Mouse (Mus musculus): ENCODE measurements at regions not wholly inside any gene's neighbourhood (a gene's known extent, or its start where the extent isn't known, plus 50 kb on each side); places are given as distances from the start of the nearest gene placed in this dataset.

GRCm38 (mm10) chr2:169158005-169158673 lies 202.8 kb upstream of the Zfp64 start:
- intact Hi-C loops (cut with DNase I): no loop called here
- no peaks in the 10 kb centered on the region for H3K79me2 ChIP-seq (replicated peaks; ENCODE audit: control insufficient read depth, insufficient read depth, low read length)
- H3K27ac ChIP-seq: no peak overlapping the region
- no peak overlapping the region for H3K9ac ChIP-seq (ENCODE audit: low read depth, low read length)
- H3K4me3 ChIP-seq: no peak overlapping the region
- no peak for TF ChIP-seq POLR2A (IDR thresholded peaks at IDR 0.05; ENCODE audit: insufficient read depth, low read depth, low read length)
- TF ChIP-seq EP300 (IDR thresholded peaks at IDR 0.05; ENCODE audit: insufficient read depth, low read depth, low read length): no peak
- no peak for TF ChIP-seq CTCF (IDR thresholded peaks at IDR 0.05)
- WGBS: 43% methylated on average over 17 of the region's 17 CpGs
- no peaks in the 10 kb centered on the region; the same call in 1 of the 2 replicates for H3K4me1 ChIP-seq (ENCODE audit: control insufficient read depth, insufficient read depth, low read length)
- no peak for DNase-seq
- H3K36me3 ChIP-seq (ENCODE audit: control insufficient read depth, insufficient read depth, low read length): no peaks in the 10 kb centered on the region
- H3K27me3 ChIP-seq (ENCODE audit: control insufficient read depth, insufficient read depth, low read length): no peaks in the 10 kb centered on the region

DNA sequence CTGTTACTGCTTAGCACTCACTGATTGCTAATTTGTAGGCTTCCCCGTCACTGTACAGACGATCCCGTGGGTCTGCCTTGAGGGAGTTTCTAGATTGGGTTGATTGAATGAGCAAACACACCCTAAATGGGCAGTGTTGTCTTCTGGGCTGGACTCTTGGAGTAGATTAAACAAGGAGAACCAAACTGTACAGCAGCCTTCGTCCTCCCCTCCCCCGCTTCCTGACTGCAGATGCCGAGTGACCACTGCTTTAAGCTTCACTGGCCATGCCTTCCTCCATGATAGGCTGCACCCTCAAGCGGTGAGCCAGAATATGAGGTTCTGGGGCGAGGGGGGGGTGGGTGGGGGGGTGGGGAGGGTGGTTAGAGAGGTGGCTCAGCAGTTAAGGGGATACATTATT lies 201.5 kb upstream of the Zfp64 start:
- H3K4me3 ChIP-seq: no peak overlapping the region
- TF ChIP-seq CTCF (IDR thresholded peaks at IDR 0.05) (no peak), EP300 (IDR thresholded peaks at IDR 0.05; ENCODE audit: insufficient read depth, low read depth, low read length) (no peak), POLR2A (IDR thresholded peaks at IDR 0.05; ENCODE audit: insufficient read depth, low read depth, low read length) (no peak)
- DNase-seq: no peak
- H3K27me3 ChIP-seq (ENCODE audit: control insufficient read depth, insufficient read depth, low read length): no peaks in the 10 kb centered on the region
- intact Hi-C loops (cut with DNase I): no loop called here
- no peak overlapping the region for H3K27ac ChIP-seq
- WGBS: 46% methylated on average over 8 of the region's 8 CpGs
- no peaks in the 10 kb centered on the region for H3K79me2 ChIP-seq (replicated peaks; ENCODE audit: control insufficient read depth, insufficient read depth, low read length)
- H3K36me3 ChIP-seq (ENCODE audit: control insufficient read depth, insufficient read depth, low read length): no peaks in the 10 kb centered on the region
- no peaks in the 10 kb centered on the region; the same call in 1 of the 2 replicates for H3K4me1 ChIP-seq (ENCODE audit: control insufficient read depth, insufficient read depth, low read length)
- no peak overlapping the region for H3K9ac ChIP-seq (ENCODE audit: low read depth, low read length)

- Histone ChIP-seq H3K27ac (no peak overlapping the region), H3K36me3 (ENCODE audit: control insufficient read depth, insufficient read depth, low read length) (no peaks in the 10 kb centered on the region), H3K79me2 (replicated peaks; ENCODE audit: control insufficient read depth, insufficient read depth, low read length) (no peaks in the 10 kb centered on the region), H3K9ac (ENCODE audit: low read depth, low read length) (no peak overlapping the region), H3K4me1 (ENCODE audit: control insufficient read depth, insufficient read depth, low read length) (no peaks in the 10 kb centered on the region; the same call in 1 of the 2 replicates), H3K27me3 (ENCODE audit: control insufficient read depth, insufficient read depth, low read length) (no peaks in the 10 kb centered on the region), H3K4me3 (no peak overlapping the region)
- TF ChIP-seq CTCF (IDR thresholded peaks at IDR 0.05) (no peak), POLR2A (IDR thresholded peaks at IDR 0.05; ENCODE audit: insufficient read depth, low read depth, low read length) (no peak), EP300 (IDR thresholded peaks at IDR 0.05; ENCODE audit: insufficient read depth, low read depth, low read length) (no peak)
- no peak for DNase-seq
- WGBS: 78% methylated on average over 12 of the region's 12 CpGs
- intact Hi-C loops (cut with DNase I): no loop called here
Measured at GRCm38 (mm10) chr2:169154881-169155280, 199.5 kb upstream of the Zfp64 start.

DNA sequence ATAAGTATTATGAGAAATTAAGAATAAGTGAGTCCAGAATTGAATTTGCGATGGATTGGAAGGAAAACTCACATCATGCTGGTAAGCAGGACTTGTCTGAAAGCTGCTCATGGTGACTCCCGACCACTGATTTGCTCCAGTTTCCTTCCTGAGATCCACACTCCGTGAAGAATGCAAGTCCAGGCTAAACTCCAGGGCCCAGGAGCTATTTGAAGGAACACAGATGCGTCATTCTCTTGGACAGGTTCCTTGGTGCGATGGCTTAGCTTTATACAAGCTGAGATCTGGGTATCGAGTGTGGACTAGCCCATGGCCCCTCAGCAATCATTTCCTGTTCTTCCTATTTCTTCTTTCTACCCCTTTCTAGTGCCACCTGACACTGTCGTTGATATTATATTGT lies 192.3 kb upstream of the Zfp64 start:
- H3K4me3 ChIP-seq: no peak overlapping the region
- WGBS: 66% methylated on average over 7 of the region's 7 CpGs
- no peak overlapping the region for H3K9ac ChIP-seq (ENCODE audit: low read depth, low read length)
- intact Hi-C loops (cut with DNase I): no loop called here
- no peaks in the 10 kb centered on the region for H3K79me2 ChIP-seq (replicated peaks; ENCODE audit: control insufficient read depth, insufficient read depth, low read length)
- TF ChIP-seq EP300 (IDR thresholded peaks at IDR 0.05; ENCODE audit: insufficient read depth, low read depth, low read length) (no peak), POLR2A (IDR thresholded peaks at IDR 0.05; ENCODE audit: insufficient read depth, low read depth, low read length) (no peak), CTCF (IDR thresholded peaks at IDR 0.05) (no peak)
- no peaks in the 10 kb centered on the region for H3K4me1 ChIP-seq (ENCODE audit: control insufficient read depth, insufficient read depth, low read length)
- no peak for DNase-seq
- H3K27me3 ChIP-seq (ENCODE audit: control insufficient read depth, insufficient read depth, low read length): no peaks in the 10 kb centered on the region
- no peak overlapping the region for H3K27ac ChIP-seq
- H3K36me3 ChIP-seq (ENCODE audit: control insufficient read depth, insufficient read depth, low read length): no peaks in the 10 kb centered on the region

DNA sequence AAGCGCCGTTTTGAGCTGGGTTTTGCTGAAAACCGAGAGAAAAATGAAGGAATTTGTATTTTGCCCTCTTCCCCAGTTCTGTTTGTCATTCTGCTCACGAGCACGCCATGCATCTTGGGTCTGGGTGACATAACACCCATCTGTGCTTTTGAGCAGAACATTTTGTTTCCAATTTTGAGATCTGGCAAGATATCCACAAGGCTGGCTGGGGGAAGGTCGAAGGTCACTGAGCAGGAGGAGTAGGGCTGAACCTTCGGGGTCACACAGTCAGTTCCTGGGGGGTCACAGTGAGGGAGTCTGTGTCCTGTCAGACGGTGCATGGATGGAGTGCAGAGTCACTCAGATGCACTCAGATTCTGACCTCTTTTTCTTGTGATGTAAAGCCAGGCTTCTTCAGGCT lies 186.8 kb upstream of the Zfp64 start:
- Histone ChIP-seq H3K4me3 (no peak overlapping the region), H3K27ac (no peak overlapping the region), H3K27me3 (ENCODE audit: control insufficient read depth, insufficient read depth, low read length) (no peaks in the 10 kb centered on the region), H3K9ac (ENCODE audit: low read depth, low read length) (no peak overlapping the region), H3K4me1 (ENCODE audit: control insufficient read depth, insufficient read depth, low read length) (no peaks in the 10 kb centered on the region), H3K79me2 (replicated peaks; ENCODE audit: control insufficient read depth, insufficient read depth, low read length) (no peaks in the 10 kb centered on the region), H3K36me3 (ENCODE audit: control insufficient read depth, insufficient read depth, low read length) (no peaks in the 10 kb centered on the region)
- WGBS: 73% methylated on average over 8 of the region's 8 CpGs
- intact Hi-C loops (cut with DNase I): no loop called here
- no peak for DNase-seq
- TF ChIP-seq CTCF (IDR thresholded peaks at IDR 0.05) (no peak), EP300 (IDR thresholded peaks at IDR 0.05; ENCODE audit: insufficient read depth, low read depth, low read length) (no peak), POLR2A (IDR thresholded peaks at IDR 0.05; ENCODE audit: insufficient read depth, low read depth, low read length) (no peak)

DNA sequence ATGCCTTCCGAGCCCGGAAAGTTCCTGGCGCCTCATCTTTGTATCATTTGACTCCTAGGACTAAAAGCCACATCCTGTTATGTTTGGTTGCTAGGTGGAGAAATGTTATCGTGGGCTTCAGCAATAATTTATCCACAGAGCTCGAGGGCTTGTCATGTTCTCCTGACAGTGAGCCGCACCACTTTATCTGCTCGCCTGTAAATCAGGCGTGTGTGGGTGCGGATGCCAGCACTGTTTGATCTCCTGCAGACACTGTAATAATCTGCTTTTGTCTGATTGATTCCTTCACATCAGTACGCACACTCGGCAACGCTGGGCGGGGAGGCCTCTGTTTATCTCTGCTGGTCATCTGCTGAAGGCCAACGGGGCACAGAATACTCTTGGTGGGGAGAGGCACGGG lies 178.5 kb upstream of the Zfp64 start:
- 30% methylated on average over 15 of the region's 15 CpGs for WGBS
- H3K4me1 ChIP-seq (ENCODE audit: control insufficient read depth, insufficient read depth, low read length): no peaks in the 10 kb centered on the region
- H3K36me3 ChIP-seq (ENCODE audit: control insufficient read depth, insufficient read depth, low read length): no peaks in the 10 kb centered on the region
- no peaks in the 10 kb centered on the region; the same call in 1 of the 2 replicates for H3K27me3 ChIP-seq (ENCODE audit: control insufficient read depth, insufficient read depth, low read length)
- H3K79me2 ChIP-seq (replicated peaks; ENCODE audit: control insufficient read depth, insufficient read depth, low read length): no peaks in the 10 kb centered on the region
- intact Hi-C loops (cut with DNase I): no loop called here
- no peak overlapping the region for H3K9ac ChIP-seq (ENCODE audit: low read depth, low read length)
- TF ChIP-seq EP300 (IDR thresholded peaks at IDR 0.05; ENCODE audit: insufficient read depth, low read depth, low read length) (no peak), POLR2A (IDR thresholded peaks at IDR 0.05; ENCODE audit: insufficient read depth, low read depth, low read length) (no peak), CTCF (IDR thresholded peaks at IDR 0.05) (no peak)
- H3K4me3 ChIP-seq: no peak overlapping the region
- H3K27ac ChIP-seq: no peak overlapping the region
- no peak for DNase-seq

All from heart, adult 2 months (tissue).